Mouse (Mus musculus) adipocyte (in vitro differentiated cells): ENCODE measurements around the gene Cd5.

ENCODE experiments used
- DNase-seq: peaks from one replicate; pipeline ENCODE4 v3.0.0-alpha.2; 2016; ENCODE audit warnings: low spot score

Cd5 gene

DNA sequence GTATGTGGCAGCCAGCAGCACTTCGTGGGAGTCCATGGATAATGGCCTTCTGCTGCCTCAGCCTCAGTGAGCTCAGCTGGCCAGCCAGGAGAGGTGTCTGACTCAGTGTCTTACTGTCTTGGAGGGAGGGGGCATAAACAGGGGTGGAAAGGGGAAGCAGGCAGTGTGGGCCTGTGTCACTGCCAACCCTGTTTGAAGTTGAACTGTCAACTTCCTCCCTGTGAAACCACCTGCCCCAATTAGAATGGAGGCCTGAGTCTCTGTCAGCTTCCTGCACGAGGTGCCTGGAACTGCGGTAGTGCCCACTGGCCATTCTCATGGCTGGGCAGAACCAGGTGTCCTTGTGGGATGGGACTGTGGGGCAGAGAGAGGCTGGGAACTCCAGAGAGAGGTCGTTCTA, at the start of gene Cd5:
Cd5 (minus strand) TSS at position 192 of the 400 bp plus-strand sequence.
- no peak for DNase-seq

DNA sequence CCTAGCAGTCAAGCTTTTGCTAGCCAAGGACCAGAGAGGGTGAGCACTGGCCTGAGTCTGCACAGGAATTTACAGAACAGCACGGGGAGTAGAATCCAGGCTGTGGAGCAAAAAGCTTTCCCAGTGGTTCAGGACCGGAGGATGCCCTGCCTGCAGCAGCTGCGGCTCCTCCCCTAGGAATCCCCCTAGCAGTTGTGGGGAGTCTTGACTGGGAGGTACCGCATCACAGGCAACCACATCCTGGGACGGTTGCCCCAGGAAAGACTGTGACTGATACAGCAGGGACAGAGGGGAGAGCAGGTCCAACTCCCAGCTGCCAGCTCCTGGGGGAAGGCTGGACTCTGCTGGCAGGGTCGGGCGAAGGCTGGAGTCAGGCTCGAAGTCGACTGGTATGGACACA, 49.4 kb upstream of the Cd5 start:
- no peak for DNase-seq

DNA sequence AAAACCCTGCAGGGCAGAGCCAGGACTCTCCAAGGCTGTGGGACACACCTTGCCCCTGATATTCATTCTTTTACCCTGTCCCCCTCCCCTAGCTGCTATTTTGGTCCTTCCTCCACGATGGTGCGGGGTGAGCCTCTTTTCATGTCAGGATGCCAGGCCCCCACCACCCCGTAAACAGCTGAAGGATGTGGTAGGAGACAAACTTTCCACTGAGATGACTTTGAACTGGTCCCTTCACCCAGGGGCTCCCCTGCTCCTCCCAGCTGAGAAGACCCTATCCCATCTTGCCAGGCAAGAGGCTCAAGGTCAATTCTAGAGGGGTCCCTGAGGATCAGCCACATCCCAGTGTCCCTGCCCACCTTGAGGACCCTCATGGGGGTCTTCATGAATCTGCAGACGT, 48.6 kb upstream of the Cd5 start:
- DNase-seq, result no peak

DNA sequence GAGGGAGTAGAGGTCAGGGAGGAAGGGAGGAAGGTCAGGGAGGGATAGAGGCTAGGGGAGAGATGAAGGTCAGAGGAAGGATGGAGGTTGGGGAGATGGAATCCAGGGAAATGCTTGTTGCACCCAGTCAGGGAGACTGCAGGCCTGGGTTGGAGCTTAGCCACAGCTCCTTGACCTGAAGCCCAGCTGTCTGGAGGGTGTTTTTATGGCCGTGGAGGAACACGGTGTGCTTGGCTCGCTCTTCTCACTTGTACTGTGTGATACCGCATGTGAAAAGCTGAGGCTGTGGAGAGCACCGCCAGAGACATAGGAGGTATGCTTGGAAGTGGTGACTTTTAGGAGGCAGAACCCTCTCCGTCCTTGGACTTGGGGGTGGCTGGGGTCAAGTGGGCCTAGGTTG, 48.0 kb upstream of the Cd5 start:
- no peak for DNase-seq

DNA sequence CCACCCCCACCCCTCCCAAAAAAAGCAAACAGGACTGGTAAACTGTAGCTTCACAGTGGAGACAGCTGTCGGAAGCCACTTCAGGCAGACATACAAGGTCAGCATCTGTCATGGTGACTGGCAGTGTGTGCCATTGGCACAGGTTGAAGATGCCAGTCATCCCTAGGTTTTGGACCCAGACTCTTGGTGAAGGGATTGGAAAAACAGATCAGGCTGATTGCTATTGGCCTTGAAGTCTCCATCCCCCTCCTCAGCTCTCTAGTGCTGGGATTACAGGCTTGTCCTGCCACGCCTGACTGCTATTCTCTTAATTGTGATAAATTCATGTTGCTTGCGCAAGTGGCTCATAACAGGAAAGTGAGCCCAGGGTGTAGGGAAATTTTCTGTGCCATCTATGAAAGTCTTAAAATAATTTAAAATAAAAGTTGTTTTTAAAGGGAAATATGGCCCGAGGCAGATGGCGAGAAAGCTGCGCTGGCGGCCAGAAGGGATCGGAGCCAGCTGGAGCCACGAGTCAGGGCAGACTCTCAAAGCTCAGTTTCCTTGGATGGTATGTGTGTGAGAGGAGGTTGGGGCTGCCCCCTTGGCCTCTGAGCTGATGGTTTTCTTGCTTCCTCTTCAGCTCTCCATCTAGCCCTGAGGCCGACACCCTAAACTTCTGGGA, 46.1 kb upstream of the Cd5 start:
- DNase-seq, result no peak

DNA sequence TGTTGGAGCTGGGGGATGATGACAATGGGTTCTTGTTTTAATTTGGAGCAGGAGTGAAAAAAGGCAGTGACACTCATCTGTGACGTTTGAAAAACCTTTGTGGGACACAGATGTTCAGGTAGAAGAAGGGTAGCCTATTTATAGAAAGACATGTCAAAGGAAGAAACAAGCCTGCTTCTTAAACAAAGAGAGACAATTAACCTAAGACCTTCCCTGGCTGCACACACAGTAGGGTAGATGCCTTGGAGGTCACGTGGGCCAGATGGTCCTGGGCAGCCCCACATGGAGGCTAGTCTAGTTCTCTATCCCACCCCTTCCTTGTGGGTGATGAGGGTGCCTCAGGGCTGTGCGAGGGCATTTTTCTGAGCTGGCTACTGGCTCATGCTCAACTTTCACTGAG, 45.3 kb upstream of the Cd5 start:
- DNase-seq, result no peak

DNA sequence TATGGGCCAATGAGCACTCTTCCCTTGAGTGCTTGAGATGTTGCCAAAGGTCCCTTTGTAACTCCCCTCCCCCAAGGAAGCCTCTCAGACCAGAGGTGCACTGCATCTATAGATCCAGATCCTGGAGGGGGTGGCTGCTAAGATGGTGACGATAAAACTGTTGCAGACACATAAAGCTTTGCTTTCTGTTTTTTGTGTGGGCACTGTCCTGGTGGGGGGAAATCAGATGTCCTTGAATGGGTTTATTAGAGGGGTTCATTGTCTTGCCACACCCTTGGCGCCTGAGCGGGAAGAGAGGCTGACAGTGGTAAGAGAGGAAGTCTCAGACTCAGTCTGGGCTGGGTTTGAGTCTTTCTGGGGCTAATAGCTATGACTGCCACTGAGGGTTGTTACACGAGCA, 44.4 kb upstream of the Cd5 start:
- no peak for DNase-seq

DNA sequence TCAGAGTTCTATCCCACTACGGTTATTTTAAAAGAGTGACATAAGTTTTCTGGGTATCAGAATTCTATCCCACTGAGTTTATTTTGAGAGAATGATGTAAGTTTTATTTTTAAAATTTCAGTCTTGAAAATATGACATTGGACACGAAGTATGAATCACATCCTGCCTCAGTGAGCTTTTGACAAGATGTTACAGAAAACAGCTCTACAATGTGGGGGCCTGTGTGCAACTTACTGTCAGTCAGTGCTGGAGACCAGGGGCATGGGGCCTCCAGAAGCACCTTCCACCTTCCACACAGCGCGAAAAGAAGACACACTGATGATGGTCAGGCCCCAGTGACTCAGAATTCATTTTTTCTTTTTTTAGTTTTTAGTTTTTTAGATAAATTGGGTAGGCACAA, 42.8 kb upstream of the Cd5 start:
- no peak for DNase-seq

DNA sequence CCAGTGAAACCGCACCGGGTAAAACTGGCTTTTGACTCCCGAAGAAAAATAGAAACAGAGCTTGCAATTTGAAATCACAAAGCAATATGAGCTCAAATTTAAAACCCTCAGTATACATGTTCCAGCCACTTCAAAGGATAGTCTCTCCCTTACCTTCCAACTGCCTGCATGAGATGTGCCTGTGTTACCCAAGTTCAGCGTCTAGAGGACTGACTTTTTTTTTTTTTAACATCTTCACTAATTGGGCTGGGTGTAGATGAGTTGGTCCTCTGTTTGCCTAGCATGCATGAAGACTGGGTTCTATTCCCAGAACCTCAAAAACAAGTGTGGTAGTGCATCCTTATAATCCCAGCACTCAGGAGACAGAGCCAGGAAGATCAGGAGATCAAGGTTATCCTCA, 38.1 kb upstream of the Cd5 start:
- DNase-seq, result no peak

DNA sequence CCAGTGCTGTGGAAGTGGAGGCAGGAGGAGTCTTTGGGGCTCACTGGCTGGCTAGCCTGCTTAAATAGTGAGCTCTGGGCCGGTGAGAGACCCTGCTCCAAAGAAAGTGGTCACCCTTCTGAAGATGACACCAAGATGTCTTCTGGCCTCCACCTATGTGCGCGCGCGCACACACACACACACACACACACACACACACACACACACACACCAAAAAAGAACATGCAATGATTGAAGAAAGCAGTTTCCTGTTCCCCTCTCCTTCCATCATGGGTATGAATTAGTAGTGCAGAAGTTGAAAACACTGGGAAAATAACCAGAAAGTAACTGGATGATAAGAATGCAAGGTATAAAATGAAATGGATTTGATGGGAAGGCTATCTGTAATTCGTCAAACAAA, 35.3 kb upstream of the Cd5 start:
- no peak for DNase-seq

DNA sequence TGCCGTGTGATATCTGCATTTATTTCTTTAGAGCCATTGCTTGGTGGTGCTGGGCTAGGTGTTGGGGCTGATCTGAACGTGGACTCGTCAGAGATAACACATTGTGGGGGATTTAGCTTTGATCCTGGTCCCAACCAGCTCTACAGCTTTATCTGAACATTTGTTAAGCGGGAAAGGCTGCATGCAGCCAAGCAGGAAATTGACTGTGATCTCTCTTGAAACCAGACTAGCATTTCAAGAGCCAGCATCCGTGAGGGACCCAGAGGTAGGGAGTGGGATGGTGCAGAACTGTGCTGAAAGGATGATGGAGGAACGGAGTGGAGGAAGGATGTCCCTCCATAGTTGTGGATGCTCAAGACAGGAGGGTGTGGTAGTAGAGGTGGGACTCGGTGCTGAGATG, 34.6 kb upstream of the Cd5 start:
- no peak for DNase-seq

DNA sequence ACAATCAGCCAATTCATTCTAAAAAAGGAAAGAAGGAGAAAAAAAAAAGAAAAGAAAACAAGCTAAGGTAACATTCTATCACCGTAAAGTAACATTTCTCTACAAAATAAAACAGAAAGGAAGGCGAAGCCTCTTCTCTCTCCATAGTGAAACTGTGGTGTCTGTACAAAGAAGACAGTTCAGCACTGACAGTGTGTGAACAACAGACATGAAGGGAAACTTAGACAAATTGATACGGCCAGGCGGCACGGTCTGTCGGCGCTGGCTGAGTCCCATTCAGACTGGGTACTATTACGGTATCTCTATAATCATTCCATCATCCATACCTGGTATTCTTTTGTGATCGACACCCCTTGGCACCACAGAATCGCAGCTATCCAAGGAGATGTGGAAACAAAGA, 34.1 kb upstream of the Cd5 start:
- DNase-seq, result no peak

DNA sequence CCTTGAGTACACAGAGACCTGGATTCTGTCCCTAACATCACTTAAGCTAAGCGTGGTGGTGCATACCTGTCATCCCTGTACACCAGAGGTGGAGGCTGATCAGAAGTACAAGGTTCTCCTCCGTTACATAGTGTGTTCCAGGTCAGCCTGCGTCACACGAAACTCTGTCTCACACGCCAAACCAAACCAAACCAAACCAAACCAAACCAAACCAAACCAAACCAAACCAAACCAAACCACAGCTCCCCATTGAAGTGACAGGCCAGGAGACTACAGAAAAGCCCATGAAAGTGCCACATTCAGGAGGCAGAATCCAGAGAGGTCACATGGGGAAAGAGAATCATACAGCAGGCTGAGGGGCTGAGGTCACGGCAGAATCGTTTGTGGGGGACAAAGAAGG, 33.2 kb upstream of the Cd5 start:
- DNase-seq, result no peak

DNA sequence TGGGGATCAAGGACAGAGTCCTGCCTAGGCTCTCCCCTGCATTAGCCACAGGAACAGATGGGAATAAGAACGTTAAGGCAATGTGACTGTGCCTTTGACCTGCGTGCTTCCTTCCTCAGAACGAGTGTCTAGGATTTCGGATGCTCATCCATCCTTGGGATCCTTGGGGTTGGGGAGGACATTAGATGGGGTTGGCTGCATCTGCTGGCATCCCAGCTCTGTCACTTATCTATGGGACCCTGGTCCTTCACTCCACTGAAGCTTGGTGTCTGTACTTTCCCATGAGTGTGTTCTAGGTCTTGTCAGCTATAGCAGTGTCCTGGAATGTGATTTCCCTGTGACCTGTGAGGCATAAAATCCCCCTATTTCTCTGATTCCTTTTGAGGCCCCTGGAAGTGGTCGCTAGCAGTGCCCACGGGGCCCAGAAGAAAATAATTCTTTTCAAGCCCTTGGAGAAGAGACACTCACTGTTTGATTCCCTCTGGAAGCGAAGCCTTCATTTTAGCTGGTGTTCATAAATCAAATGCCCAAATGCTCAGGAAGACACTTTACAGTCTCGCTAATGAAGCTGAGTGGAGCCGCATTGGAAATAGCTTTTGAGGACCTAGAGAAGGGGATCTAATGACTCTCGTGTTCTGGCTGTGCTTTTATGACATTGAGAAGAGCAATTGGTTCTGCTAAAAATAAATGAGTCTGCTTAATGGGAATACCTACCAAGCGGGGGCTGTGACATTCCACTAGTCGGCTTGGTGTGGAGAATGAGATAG, 30.8 kb upstream of the Cd5 start:
- DNase-seq, result no peak

DNA sequence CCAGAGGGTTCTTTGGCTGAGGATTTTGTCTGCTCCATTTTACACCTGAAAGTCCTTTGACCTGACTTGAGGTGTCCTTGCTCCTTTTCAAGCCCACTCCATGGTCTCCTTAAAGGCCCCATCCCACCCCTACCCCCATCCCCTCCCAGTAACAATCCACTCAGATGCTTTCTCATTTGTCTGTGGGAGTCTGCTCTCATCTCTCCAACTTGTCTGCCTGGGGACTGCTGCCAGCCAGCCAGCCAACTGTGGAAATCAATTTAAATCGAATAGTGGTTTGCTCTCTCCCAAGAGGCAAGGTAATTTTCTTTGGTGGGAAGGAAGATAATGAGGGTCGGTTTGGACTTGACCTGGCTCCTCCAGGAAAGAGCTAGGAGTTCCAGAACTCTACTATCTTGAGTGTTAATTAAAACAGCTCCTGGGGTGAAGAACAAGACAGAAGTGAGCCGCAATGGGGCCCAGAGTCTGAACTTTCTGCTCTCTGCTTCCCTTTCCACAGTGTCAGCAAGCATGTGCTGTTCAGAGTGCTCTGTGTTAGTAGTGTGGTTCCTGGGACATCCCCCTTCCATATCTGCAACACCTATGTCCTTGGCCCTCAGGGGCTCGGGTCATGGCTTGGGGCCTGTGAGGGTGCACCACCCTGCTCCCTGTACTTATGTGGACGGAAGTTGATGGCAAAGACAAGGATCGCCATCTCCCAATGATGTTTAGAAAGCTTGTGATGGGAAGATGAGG, 30.1 kb upstream of the Cd5 start:
- DNase-seq, result no peak

DNA sequence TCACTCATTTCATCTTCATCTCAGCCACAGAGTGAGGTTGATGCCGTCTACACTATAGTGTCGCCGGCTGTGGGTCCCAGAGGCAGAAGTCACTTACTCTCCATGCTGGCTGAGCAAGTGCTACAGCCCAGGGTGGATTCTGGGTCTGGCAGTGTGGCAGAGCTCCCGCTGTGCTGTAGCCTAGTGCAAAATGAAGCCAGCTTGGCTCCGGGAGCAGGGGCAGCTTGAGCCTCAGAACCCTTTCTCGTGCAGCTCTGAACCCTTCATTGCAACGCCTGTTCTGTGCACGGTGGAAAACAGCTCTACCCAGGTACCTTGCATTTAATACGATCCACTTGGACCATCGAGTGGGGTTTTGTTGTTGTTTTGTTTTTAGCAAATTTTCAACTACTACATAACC, 28.8 kb upstream of the Cd5 start:
- no peak for DNase-seq

DNA sequence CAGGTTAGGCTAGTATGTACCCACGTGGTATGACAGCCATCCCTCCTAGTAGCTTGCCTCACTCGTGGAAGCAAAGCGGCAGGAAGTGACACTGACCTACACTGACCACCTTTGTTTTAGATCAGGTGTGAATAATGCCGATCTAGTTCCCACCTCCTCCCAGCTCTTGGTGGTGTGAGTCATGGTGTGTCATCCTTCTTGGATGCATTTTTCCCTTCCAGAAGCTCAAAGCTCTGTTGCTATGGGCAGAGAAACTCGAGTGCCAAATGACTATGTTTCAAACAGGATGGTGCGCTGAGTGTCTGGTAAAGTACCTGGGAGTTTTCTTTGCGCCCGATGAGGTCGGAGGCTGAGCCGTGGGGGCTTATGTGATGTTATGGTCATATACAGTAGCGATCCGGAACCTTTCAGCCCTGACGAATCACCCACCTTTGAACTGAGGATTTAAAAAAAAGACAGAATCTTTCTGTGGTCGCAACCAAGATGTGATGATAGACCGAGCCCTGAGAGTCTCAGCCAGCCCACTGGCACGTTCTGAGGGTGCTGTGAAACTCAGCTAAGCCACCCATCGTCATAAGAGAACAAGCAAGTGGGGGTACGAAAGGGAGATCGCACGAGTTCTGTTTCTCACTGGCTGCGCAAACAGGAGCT, 24.7 kb upstream of the Cd5 start:
- DNase-seq, result no peak

DNA sequence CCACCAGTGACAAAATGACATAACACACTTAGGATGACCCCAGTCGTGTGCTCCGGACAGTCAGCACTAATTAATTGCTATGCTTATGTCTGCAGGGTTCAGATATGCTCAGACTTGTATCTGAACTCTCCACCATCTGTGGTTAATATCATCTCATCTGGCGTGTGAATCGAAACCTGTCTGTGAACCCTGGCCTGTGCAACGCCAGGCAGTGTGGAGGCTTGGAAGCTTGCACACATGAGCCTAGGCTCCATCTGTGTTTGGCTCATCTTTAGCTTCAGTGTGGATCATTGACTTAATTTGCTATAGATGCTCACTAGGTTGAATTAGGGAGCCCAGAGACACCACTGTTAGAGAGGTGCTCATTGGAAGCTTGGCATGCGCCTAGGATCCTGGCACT, 23.7 kb upstream of the Cd5 start:
- no peak for DNase-seq

DNA sequence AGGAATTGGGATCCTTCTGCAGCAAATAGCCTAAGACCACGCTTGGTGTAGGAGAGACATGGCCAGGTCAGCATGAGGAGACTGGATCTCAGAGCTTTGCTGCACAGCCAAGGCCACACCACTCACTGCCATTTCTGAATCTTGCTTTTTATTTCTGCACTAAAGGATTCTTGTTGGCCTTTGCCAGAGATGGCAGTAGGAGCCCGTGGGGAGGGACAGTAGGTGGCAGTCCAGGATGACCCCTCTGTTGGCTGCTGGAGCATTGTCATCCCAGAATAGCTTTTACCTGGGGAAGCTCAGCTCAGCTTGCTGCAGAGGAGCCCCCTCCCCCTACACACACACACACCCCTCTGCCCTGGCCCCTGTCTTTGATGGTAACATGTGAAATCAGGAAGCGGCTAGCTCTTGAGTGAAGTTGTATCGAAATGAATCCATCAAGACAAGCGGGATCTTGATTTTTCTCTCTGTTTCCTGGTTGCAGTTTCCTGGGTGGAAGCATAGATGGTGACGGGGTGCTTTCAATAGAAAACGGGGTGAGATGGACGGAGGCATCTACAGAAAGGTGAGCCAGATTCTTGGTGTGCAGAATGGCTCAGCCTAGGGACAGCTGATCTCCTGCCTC, 23.1 kb upstream of the Cd5 start:
- no peak for DNase-seq

DNA sequence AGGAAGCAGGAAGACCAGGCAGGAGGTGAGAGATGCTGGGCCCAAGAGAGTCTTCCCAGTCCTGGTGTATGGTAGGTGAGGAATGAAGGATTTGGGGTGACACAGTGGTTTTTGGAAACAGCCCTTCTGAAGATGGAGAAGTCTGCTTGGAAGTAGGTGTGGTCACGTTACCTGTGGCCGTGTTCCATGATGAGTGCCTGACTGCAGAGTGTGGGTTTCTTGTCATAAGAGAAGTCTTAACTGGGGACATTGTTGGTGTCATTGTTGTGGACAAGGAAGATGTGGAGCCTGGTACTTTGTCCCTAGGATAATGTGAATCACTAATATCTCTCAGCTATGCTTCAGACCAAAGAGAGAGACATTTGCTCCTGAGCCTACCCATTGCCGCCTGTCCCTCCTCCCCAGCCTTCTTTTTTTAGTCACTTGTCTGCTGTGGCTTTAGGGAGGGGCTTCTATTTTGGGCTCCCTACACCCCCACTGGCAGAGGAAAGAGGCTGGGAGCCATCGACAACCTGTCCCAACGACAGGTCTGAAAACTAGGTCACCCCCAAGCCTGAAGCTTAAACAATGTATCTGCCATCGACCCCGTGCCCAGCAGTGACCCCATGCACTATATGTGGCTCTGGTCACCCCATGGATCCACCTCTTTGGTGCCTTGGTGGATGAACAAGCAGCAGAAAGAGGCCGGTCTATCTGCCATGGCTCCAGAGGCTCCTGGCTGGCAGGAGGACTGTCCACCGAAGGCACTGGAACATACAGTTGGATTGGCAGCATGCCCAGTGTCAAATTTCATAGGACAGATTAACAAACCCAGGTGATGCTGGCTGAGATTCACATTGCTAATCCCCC, 21.4 kb upstream of the Cd5 start:
- no peak for DNase-seq

DNA sequence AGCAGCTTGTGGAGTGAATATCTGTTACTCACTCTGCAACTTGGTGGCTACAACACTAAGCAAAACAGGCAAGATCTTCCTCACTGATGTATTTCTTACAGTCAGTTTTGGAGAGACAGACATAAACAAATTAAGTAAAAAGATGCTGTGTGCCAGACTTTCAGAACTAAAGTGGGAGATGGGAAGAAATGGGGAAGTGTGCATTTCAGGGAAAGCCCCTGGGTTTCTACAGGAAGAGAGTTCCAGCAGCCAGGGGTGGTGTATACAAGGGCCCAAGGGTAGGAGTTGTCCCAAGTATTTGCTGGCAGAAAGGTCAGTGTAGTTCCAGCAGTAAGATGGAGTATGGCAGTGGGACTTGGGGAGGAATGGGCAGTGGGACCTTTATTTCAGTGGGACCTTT, 20.7 kb upstream of the Cd5 start:
- DNase-seq, result no peak
